Mouse (Mus musculus) myocyte (in vitro differentiated cells): ENCODE data around the gene Myh14. TPM values are rescaled to one million over a fixed set of nuclear protein-coding genes. Genes with fewer than 3 reads are reported as not detected.

Experiments
- H3K27me3 ChIP-seq: one replicate; pipeline ENCODE4 v1.6.1; 2011; ENCODE audit not compliant: control insufficient read depth, insufficient read depth, insufficient read length
- H3K36me3 ChIP-seq: one replicate; pipeline ENCODE4 v1.6.1; 2011; ENCODE audit not compliant: control insufficient read depth, insufficient read depth
- H3K4me2 ChIP-seq: one replicate; pipeline ENCODE4 v1.6.1; 2011; ENCODE audit warnings: low read depth, control low read depth
- H3K4me3 ChIP-seq: one replicate; pipeline ENCODE4 v1.5.1; 2011; ENCODE audit warnings: mild to moderate bottlenecking, control low read depth, moderate library complexity
- H3K79me2 ChIP-seq: one replicate; pipeline ENCODE4 v1.6.1; 2011; ENCODE audit not compliant: control insufficient read depth, insufficient read depth
- H3ac ChIP-seq: one replicate; pipeline ENCODE4 v1.6.1; 2011; ENCODE audit not compliant: control insufficient read depth, insufficient read length
- CEBPB ChIP-seq: IDR thresholded peaks from 2 replicates; pipeline ENCODE4 v1.6.1; 2011; ENCODE audit warnings: mild to moderate bottlenecking, moderate library complexity; ENCODE audit not compliant: poor library complexity, insufficient read depth, severe bottlenecking
- E2F4 ChIP-seq: IDR thresholded peaks from one replicate; pipeline ENCODE4 v1.6.1; 2011; ENCODE audit warnings: mild to moderate bottlenecking, control low read depth, moderate library complexity; ENCODE audit not compliant: insufficient read depth
- MAX ChIP-seq: IDR thresholded peaks from one replicate; pipeline ENCODE4 v1.6.1; 2011; ENCODE audit warnings: low read depth, mild to moderate bottlenecking, control low read depth
- MYOD1 ChIP-seq, 3 experiments: IDR thresholded peaks; one replicate each; pipeline ENCODE4 v1.6.1; 2011; ENCODE audit warnings: control low read depth in 2 of 3, low read depth in 2 of 3, mild to moderate bottlenecking in 2 of 3, moderate library complexity in 1 of 3; ENCODE audit not compliant: insufficient read length in 2 of 3, control insufficient read depth in 1 of 3
- MYOG ChIP-seq, 3 experiments: IDR thresholded peaks; one replicate each; pipeline ENCODE4 v1.6.1; 2011; ENCODE audit warnings: control low read depth in 2 of 3, low read depth in 2 of 3, mild to moderate bottlenecking in 2 of 3; ENCODE audit not compliant: insufficient read length in 2 of 3, control insufficient read depth in 1 of 3, insufficient read depth in 1 of 3
- POLR2A ChIP-seq: IDR thresholded peaks from one replicate; pipeline ENCODE4 v1.6.1; 2011; ENCODE audit warnings: low read depth, mild to moderate bottlenecking, control low read depth, moderate library complexity; ENCODE audit not compliant: insufficient read length
- POLR2AphosphoS2 ChIP-seq: IDR thresholded peaks from one replicate; pipeline ENCODE4 v1.6.1; 2011; ENCODE audit warnings: low read depth, control low read depth; ENCODE audit not compliant: insufficient read length
- REST ChIP-seq: IDR thresholded peaks from one replicate; pipeline ENCODE4 v1.6.1; 2011; ENCODE audit warnings: mild to moderate bottlenecking, control low read depth, moderate library complexity; ENCODE audit not compliant: insufficient read depth, insufficient read length
- SRF ChIP-seq: IDR thresholded peaks from one replicate; pipeline ENCODE4 v1.6.1; 2011; ENCODE audit warnings: low read depth; ENCODE audit not compliant: control insufficient read depth, insufficient read length
- TCF12 ChIP-seq: IDR thresholded peaks from one replicate; pipeline ENCODE4 v1.6.1; 2011; ENCODE audit warnings: mild to moderate bottlenecking, control low read depth; ENCODE audit not compliant: poor library complexity, insufficient read depth, severe bottlenecking
- TCF3 ChIP-seq: IDR thresholded peaks from one replicate; pipeline ENCODE4 v1.6.1; 2011; ENCODE audit warnings: low read depth, control low read depth; ENCODE audit not compliant: insufficient read length
- USF1 ChIP-seq: IDR thresholded peaks from one replicate; pipeline ENCODE4 v1.6.1; 2011; ENCODE audit warnings: low read depth, mild to moderate bottlenecking, control low read depth, moderate library complexity
- polyA plus RNA-seq: library from polyadenylated mRNA; unstranded; fragments of >200 nt; fragmentation: generic; extraction: Trizol; gene quantifications from one replicate; pipeline ENCODE4 v1.2.1, GENCODE M21; 2012; ENCODE audit warnings: missing spikeins

Myh14 gene
- polyA plus RNA-seq, 1 experiment, result 0.17 TPM

GRCm38 (mm10) chr7:44688890-44689289, 18.2 kb upstream of the Myh14 start:
- Histone ChIP-seq H3K4me2 (no peak overlapping the region), H3ac (no peak overlapping the region), H3K27me3 (no peaks in the 10 kb centered on the region), H3K79me2 (no peaks in the 10 kb centered on the region), H3K4me3 (no peak overlapping the region), H3K36me3 (no peaks in the 10 kb centered on the region)
- TF ChIP-seq MYOG (IDR thresholded peaks at IDR 0.05; ENCODE audit: control insufficient read depth in 1 of 3, insufficient read depth in 1 of 3, insufficient read length in 2 of 3, low read depth in 2 of 3) (no peak), POLR2A (no peak), TCF3 (no peak), TCF12 (no peak), CEBPB (no peak), MYOD1 (IDR thresholded peaks at IDR 0.05; ENCODE audit: control insufficient read depth in 1 of 3, insufficient read length in 2 of 3, low read depth in 2 of 3) (no peak), MAX (no peak), POLR2AphosphoS2 (no peak), REST (no peak), USF1 (no peak), SRF (no peak)

DNA sequence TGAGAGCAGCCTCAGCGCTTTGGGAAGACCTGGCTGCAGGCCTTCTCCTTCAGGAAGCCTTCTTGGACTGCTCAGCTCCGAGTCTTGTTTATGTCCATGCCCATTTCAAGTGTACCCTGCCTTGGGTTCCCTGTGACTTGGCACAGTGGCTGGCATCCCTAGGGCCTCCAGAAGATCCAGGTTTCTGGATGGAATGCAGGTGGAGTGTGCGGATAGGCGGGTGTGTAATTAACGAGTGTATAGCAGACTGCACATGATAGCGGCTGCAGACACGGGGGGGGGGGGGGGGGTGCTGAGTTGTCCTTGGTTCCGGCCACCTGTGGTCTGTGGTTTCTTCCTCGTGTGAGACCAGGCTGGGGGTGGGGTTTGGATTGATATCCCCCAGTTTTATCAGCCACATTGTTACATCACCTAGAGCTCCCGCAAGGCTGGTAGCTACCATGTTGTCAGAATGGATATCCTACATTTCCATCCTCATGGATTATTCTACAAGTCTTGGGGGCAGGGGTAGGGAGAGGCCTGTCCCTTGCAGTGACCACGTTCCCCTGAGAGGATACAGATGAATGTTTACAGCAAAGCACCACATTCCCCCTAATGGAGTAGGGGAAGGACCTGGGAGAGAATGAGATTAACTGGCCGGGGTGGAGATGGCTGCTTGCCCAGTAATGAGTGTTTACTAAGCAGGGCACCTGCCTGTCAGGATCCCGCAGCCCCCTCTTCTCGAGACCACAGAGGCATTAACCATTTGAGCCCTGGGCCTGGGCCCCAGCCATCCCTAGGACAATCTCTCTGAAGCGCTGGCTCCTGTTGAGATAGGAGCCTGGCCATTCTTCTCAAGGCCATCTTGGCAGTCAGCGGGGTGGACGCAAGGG, 15.1 kb upstream of the Myh14 start:
- Histone ChIP-seq H3K4me3 (no peak overlapping the region), H3ac (no peak overlapping the region), H3K4me2 (no peak overlapping the region), H3K27me3 (peaks cover 1% of the 10 kb centered on the region), H3K79me2 (no peaks in the 10 kb centered on the region), H3K36me3 (no peaks in the 10 kb centered on the region)
- TF ChIP-seq SRF (no peak), MYOD1 (IDR thresholded peaks at IDR 0.05; ENCODE audit: control insufficient read depth in 1 of 3, insufficient read length in 2 of 3, low read depth in 2 of 3) (peak in 1 of 3 experiments; percentile 4), MYOG (IDR thresholded peaks at IDR 0.05; ENCODE audit: control insufficient read depth in 1 of 3, insufficient read depth in 1 of 3, insufficient read length in 2 of 3, low read depth in 2 of 3) (peak in 1 of 3 experiments; percentile 23)

DNA sequence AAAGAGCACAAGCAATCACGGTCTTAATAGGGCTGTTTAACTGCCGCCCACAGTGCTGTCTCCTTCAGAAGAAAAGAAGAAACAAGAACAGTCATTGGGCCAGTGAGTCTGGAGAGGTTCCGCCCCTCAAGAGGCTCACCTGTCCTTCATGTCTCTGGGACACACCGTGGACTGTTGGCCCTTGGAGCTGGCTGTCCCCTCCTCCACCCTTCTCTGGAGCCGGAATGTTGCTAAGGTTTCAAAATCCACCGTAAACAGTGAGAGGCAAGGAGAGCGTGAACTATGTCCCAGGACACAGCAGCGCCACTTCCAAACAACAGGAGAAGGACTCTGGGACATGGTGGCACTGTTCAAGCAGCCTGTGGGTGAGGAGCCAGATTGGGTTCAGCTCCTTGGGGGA, 13.0 kb upstream of the Myh14 start:
- Histone ChIP-seq H3K36me3 (no peaks in the 10 kb centered on the region), H3K4me3 (no peak overlapping the region), H3K79me2 (no peaks in the 10 kb centered on the region), H3K27me3 (peaks cover 12% of the 10 kb centered on the region), H3K4me2 (no peak overlapping the region), H3ac (no peak overlapping the region)
- TF ChIP-seq REST, result no peak

DNA sequence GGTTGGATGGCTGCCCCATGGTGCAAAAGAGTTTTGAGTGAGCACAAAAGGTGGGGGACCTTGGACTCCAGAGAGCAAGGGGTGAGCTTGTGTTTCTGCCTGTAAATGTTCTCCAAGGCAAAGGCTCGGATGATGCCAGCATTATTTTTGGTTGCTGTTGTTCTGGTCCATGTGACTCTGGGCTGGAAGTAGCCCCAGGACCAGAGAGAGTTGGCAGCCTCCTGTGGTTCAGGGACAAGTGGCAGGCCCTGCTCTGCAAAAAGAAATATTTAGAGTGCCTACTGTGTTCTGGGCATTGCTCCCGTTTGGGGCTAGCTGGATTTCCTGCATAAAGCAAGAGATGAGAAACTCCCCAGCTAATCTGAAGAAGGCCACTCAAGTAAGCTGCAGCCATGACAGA, 6.0 kb upstream of the Myh14 start:
- Histone ChIP-seq H3K79me2 (no peaks in the 10 kb centered on the region), H3ac (no peak overlapping the region), H3K4me3 (no peak overlapping the region), H3K27me3 (peaks cover 33% of the 10 kb centered on the region), H3K36me3 (no peaks in the 10 kb centered on the region), H3K4me2 (no peak overlapping the region)
- TF ChIP-seq TCF12 (no peak), USF1 (no peak), POLR2AphosphoS2 (no peak), MYOD1 (IDR thresholded peaks at IDR 0.05; ENCODE audit: control insufficient read depth in 1 of 3, insufficient read length in 2 of 3, low read depth in 2 of 3) (no peak), TCF3 (no peak), MAX (no peak), SRF (no peak), CEBPB (no peak), E2F4 (no peak), POLR2A (no peak), REST (no peak)

DNA sequence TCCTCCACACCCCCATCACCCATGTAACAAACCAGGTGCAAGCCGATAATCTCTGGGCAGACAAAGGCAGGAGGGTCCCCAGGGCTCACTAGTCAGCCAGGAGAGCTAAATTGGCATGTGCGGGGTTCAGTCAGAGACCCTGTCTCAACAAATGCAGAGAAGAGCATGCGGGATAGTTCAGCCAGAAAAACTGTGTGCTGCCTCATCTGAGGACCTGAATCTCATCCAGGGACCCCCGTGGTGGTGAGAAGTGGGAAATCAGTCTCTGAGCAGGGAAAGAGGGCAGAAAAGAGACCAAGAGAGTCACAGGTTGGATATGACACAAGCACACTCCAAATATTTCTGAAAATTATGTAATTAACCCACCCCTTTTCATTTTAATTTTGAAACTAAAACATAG, 5.5 kb upstream of the Myh14 start:
- no peak overlapping the region for H3ac ChIP-seq
- H3K27me3 ChIP-seq, result peaks cover 36% of the 10 kb centered on the region
- H3K4me2 ChIP-seq, result no peak overlapping the region
- no peaks in the 10 kb centered on the region for H3K36me3 ChIP-seq
- no peaks in the 10 kb centered on the region for H3K79me2 ChIP-seq
- TF ChIP-seq CEBPB (no peak), REST (no peak), POLR2AphosphoS2 (no peak), MAX (no peak), USF1 (no peak), POLR2A (no peak), TCF3 (no peak), TCF12 (no peak), MYOG (IDR thresholded peaks at IDR 0.05; ENCODE audit: control insufficient read depth in 1 of 3, insufficient read depth in 1 of 3, insufficient read length in 2 of 3, low read depth in 2 of 3) (no peak)
- H3K4me3 ChIP-seq, result no peak overlapping the region
